Mouse (Mus musculus): ENCODE measurements around the gene Rps6kb2.
"Not testable (repeated sequence)": the region's sequence is repeated elsewhere in the genome, so short reads cannot be mapped to it uniquely, and the experiment has no call there.

Rps6kb2 gene

DNA sequence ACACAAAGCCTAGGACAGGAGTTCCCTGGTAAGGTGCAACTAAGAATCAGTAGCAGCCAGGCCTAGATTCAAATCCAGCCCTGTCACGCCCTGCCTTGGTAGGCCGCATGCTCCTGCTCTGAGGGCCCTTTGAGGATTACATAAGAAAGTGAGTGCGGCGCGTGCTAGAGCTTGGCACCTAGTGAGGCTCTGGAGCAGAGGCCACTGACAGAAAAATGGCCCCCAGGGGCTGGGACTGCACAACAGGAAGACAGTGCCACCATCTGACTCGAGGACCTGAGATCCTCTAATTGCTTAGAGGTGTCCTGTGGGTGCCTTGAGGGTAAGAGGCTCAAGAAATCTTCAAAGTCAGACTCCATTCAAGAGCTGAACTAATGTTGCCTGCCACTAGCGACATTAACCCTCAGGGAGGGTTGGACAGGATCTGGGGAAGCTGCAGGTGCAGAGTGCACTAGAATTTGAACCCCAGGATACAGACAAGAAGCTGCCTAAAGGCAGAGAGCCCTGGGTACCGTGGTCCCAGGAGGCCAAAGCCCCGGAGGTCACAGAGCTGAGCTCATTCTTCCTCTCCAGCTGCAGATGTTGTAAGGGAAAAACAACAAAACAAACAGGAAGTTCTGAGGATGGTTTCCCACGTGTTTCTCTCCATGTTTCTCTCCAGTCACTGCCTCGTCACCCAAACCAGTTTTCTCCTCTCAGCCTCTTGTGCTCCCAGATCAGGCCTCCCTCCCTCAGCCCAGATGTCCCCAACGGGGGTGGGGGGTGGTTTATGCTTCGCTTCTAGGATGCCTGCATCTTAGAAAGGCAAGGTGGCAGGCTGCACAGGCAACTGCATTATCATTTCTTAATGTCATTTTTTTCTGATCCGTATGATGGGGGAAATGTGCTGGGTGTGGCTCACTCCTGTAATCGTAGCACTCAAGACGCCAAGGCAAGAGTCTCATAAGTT is 18.3 kb downstream of the Rps6kb2 start:
- DNase-seq (ENCODE audit: low read depth, low spot score), result peak; percentile 64
- no peaks in the 10 kb centered on the region for H3K36me3 ChIP-seq (ENCODE audit: control insufficient read depth, insufficient read depth, low read length, poor library complexity, severe bottlenecking)

GRCm38 (mm10) chr19:4143759-4144268 is 19.3 kb downstream of the Rps6kb2 start, which contains the start of gene Cabp4:
Gene Cabp4 (minus strand): TSS chr19:4144033.
- DNase-seq (ENCODE audit: low read depth, low spot score), result peak; percentile 33
- no peaks in the 10 kb centered on the region for H3K36me3 ChIP-seq (ENCODE audit: control insufficient read depth, insufficient read depth, low read length, poor library complexity, severe bottlenecking)
- no peaks in the 10 kb centered on the region for H3K27me3 ChIP-seq (ENCODE audit: control insufficient read depth, insufficient read depth, low read length, poor library complexity, severe bottlenecking)

More for the DNA sequence above, 18.3 kb downstream of the Rps6kb2 start:
- no peaks in the 10 kb centered on the region for H3K27me3 ChIP-seq (ENCODE audit: control insufficient read depth, insufficient read depth, low read length, poor library complexity, severe bottlenecking)

GRCm38 (mm10) chr19:4142416-4143173 is 20.6 kb downstream of the Rps6kb2 start:
- no peaks in the 10 kb centered on the region for H3K36me3 ChIP-seq (ENCODE audit: control insufficient read depth, insufficient read depth, low read length, poor library complexity, severe bottlenecking)
- DNase-seq (ENCODE audit: low read depth, low spot score), result no peak

GRCm38 (mm10) chr19:4140147-4140546 is 23.0 kb downstream of the Rps6kb2 start:
- no peaks in the 10 kb centered on the region for H3K27me3 ChIP-seq (ENCODE audit: control insufficient read depth, insufficient read depth, low read length, poor library complexity, severe bottlenecking)
- DNase-seq (ENCODE audit: low read depth, low spot score), result no peak
- H3K36me3 ChIP-seq (ENCODE audit: control insufficient read depth, insufficient read depth, low read length, poor library complexity, severe bottlenecking), result no peaks in the 10 kb centered on the region

More at GRCm38 (mm10) chr19:4142416-4143173, 20.6 kb downstream of the Rps6kb2 start:
- H3K27me3 ChIP-seq (ENCODE audit: control insufficient read depth, insufficient read depth, low read length, poor library complexity, severe bottlenecking), result no peaks in the 10 kb centered on the region

DNA sequence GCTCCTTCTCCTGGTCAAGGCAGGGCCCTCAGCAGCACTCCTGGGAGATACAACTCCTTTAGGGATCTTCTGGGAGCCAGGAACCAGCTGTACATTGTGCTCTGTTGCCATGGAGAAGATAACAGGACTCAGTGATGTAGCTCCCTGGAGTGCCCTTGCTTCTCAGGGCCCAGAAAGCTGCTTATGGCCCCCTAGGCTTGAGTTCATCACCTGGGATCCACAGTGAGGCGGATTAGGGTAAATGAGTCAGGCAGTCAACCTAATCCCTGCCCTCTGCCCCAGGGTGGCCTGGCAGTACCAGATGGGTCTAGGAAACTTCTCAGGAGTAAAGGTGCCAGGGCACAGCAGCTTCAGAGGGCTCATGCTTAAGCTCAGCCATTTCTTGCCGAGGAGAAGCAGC is 23.7 kb downstream of the Rps6kb2 start, which contains the start of gene Gpr152:
Gene Gpr152 (plus strand): TSS at position 342 of the 400 bp plus-strand sequence.
- no peak for DNase-seq (ENCODE audit: low read depth, low spot score)
- Histone ChIP-seq H3K36me3 (ENCODE audit: control insufficient read depth, insufficient read depth, low read length, poor library complexity, severe bottlenecking) (no peaks in the 10 kb centered on the region), H3K27me3 (ENCODE audit: control insufficient read depth, insufficient read depth, low read length, poor library complexity, severe bottlenecking) (no peaks in the 10 kb centered on the region)

DNA sequence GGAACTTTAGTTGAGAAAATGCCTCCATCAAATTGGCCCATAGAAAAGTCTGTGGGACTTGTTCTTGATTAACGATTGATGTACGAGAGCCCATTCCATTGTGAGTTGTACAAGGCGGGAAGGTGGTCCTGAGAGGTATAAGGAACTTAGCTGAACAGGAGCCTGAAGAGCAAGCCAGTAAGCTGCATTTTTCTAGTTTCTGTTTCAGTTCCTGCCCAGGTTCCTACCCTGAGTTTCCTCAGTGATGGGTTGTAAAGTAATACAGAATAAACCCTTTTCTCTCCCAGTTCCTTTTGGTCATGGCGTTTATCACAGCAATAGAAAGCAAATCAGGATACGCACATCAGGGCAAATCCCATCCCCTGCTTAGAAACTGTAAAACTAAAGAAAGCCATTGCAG is 25.2 kb downstream of the Rps6kb2 start:
- Histone ChIP-seq H3K36me3 (ENCODE audit: control insufficient read depth, insufficient read depth, low read length, poor library complexity, severe bottlenecking) (peaks cover under 1% of the 10 kb centered on the region; the same call in 1 of the 2 replicates), H3K27me3 (ENCODE audit: control insufficient read depth, insufficient read depth, low read length, poor library complexity, severe bottlenecking) (no peaks in the 10 kb centered on the region)
- peak; percentile 69 for DNase-seq (ENCODE audit: low read depth, low spot score)

DNA sequence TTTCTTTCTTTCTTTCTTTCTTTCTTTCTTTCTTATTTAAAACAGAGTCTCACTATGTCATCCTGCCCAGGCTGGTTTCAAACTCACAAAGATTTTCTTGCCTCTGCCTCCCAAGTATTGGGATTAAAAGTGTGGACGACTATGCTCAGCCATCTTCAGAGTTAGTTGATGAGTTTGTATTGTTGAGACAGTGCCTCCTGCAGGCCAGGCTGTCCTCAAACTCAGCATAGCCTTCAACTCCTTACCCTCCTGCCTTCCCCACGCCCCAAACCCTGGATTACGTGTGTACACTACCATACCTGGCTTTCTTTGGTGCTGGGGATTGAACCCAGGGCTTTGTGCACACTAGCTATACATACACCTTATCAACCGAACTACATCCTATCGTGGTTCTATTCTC is 26.7 kb downstream of the Rps6kb2 start:
- Histone ChIP-seq H3K27me3 (ENCODE audit: control insufficient read depth, insufficient read depth, low read length, poor library complexity, severe bottlenecking) (no peaks in the 10 kb centered on the region), H3K36me3 (ENCODE audit: control insufficient read depth, insufficient read depth, low read length, poor library complexity, severe bottlenecking) (peaks cover 6% of the 10 kb centered on the region)
- no peak for DNase-seq (ENCODE audit: low read depth, low spot score)

DNA sequence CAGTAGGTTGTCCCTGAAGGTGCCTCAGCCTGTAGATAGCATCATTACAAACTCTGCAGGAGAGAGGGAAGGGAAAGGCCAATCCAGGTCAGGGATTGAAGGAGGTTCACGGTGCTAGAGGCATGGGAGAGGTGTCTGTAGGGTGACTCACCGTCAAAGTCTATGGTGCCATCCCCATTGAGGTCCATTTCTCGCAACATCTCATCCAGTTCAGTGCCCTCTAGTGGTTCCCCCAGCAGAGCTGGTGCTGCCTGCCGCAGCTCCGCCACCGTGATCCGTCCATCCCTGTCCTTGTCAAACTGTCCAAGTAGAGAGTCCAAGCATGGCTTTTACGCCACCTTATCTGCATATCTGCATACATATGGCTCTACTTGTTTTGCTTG is 27.2 kb downstream of the Rps6kb2 start:
- peaks cover 11% of the 10 kb centered on the region for H3K36me3 ChIP-seq (ENCODE audit: control insufficient read depth, insufficient read depth, low read length, poor library complexity, severe bottlenecking)
- not testable (repeated sequence) for H3K27me3 ChIP-seq (ENCODE audit: control insufficient read depth, insufficient read depth, low read length, poor library complexity, severe bottlenecking)
- peak; percentile 48 for DNase-seq (ENCODE audit: low read depth, low spot score)

GRCm38 (mm10) chr19:4135229-4135962 is 27.8 kb downstream of the Rps6kb2 start:
- H3K27me3 ChIP-seq (ENCODE audit: control insufficient read depth, insufficient read depth, low read length, poor library complexity, severe bottlenecking); DNase-seq (ENCODE audit: low read depth, low spot score): not testable (repeated sequence)
- peaks cover 16% of the 10 kb centered on the region for H3K36me3 ChIP-seq (ENCODE audit: control insufficient read depth, insufficient read depth, low read length, poor library complexity, severe bottlenecking)

- no peaks in the 10 kb centered on the region for H3K27me3 ChIP-seq (ENCODE audit: control insufficient read depth, insufficient read depth, low read length, poor library complexity, severe bottlenecking)
- peaks cover 20% of the 10 kb centered on the region for H3K36me3 ChIP-seq (ENCODE audit: control insufficient read depth, insufficient read depth, low read length, poor library complexity, severe bottlenecking)
- no peak for DNase-seq (ENCODE audit: low read depth, low spot score)
These were observed 28.8 kb downstream of the Rps6kb2 start for GRCm38 (mm10) chr19:4134354-4134753.

DNA sequence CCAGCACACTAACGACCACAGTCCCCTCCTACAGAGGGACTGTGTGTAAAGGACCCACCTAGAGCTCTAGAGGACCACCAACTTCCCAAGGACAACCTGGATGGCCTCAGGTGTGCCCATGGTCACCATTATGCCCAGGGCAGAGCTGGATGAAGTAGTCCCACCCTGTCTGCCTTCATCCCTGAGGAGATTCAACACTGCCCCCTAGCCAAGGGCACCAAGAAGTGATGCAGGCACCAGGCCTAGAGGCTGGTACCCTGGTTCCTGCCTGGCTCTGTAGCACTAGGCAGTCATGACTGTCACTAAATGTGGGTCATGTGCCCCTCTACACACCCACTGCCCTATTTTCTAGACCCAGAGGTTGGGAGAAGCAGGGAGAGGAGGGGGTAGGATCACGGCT is 31.4 kb downstream of the Rps6kb2 start:
- DNase-seq (ENCODE audit: low read depth, low spot score), result no peak
- peaks cover 22% of the 10 kb centered on the region for H3K36me3 ChIP-seq (ENCODE audit: control insufficient read depth, insufficient read depth, low read length, poor library complexity, severe bottlenecking)

DNA sequence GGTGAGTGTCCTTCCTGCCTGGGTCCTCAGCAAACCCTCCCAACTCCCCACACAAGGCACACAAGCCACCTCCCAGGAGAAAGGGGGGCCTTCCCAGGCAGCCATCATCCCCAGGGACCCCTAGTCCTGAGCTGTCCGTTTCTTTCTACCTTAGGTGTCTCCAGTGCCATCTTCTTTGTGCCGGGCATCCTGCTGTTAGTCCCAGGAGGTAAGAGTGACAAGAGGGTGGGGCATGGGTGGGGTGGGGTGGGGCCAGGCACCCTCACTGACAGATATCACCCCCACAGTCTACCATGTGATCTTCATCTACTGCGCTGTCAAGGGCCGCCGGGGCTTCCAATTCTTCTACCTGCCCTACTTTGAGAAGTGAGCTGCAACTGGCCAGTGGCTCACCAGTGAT is 32.1 kb downstream of the Rps6kb2 start:
- DNase-seq (ENCODE audit: low read depth, low spot score), result no peak
- peaks cover 22% of the 10 kb centered on the region for H3K36me3 ChIP-seq (ENCODE audit: control insufficient read depth, insufficient read depth, low read length, poor library complexity, severe bottlenecking)
- H3K27me3 ChIP-seq (ENCODE audit: control insufficient read depth, insufficient read depth, low read length, poor library complexity, severe bottlenecking), result no peaks in the 10 kb centered on the region

More for the DNA sequence above, 31.4 kb downstream of the Rps6kb2 start:
- no peaks in the 10 kb centered on the region for H3K27me3 ChIP-seq (ENCODE audit: control insufficient read depth, insufficient read depth, low read length, poor library complexity, severe bottlenecking)

DNA sequence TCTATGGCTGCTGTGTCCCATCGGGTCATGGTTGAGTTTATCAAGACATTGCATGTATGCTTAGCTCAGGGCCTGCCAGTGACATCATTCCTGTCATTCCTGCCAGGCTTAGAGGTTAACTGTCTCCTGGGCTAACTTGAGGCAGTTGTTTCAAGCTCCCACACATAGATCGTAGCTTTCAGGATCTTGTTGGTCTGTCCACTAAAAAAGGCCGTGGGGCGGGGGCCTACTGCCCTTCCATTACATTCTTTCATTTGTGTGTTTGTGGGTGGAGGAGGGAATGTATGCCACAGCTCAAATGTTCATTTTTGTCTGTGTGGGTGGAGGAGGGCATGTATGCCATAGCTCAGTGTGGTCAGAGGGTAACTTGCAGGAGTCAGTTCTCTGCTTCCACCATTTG is 33.0 kb downstream of the Rps6kb2 start:
- DNase-seq (ENCODE audit: low read depth, low spot score), result no peak
- H3K27me3 ChIP-seq (ENCODE audit: control insufficient read depth, insufficient read depth, low read length, poor library complexity, severe bottlenecking), result no peaks in the 10 kb centered on the region
- peaks cover 22% of the 10 kb centered on the region for H3K36me3 ChIP-seq (ENCODE audit: control insufficient read depth, insufficient read depth, low read length, poor library complexity, severe bottlenecking)

DNA sequence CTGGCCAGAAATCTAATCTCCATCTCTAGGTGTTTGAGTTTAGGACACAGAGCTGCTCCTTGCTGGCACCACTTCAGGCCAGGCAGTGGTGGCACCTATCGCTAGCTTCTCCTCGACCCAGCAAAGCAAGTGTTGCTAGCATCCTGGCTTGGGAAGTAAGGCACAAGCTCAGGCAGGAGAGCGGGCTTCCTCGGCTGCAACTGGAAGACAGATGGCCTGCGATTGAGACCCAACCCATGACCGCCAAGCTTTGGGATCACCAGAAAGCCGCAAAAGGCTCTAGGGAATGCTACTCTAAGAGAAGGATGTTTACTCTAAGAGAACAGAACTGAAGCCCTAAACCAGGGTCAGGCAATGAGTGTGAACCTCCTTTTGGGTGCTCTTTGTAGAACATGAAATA is 33.7 kb downstream of the Rps6kb2 start:
- H3K36me3 ChIP-seq (ENCODE audit: control insufficient read depth, insufficient read depth, low read length, poor library complexity, severe bottlenecking), result peaks cover 22% of the 10 kb centered on the region
- DNase-seq (ENCODE audit: low read depth, low spot score), result no peak
- H3K27me3 ChIP-seq (ENCODE audit: control insufficient read depth, insufficient read depth, low read length, poor library complexity, severe bottlenecking), result no peaks in the 10 kb centered on the region
